7 mouse cellular contexts compared by ENCODE assay signal in genomic region chr6:31217060-31217541, GRCm38 (mm10).
DNase-seq lines count a peak whose midpoint lies in the region; ATAC-seq and TF ChIP-seq lines count a peak whose summit lies in the region.

No protein-coding gene starts in this region.

- no peak overlapping the region for H3K27ac ChIP-seq in ES-E14 (ENCODE audit: insufficient read depth, low read depth, low read length, poor library complexity, severe bottlenecking)
- H3K27ac ChIP-seq in embryonic facial prominence, embryonic 12.5 days, result no peak overlapping the region
- H3K27ac ChIP-seq in macrophage, result peak overlapping the region; percentile 91
- peak overlapping the region; percentile 80 for H3K27ac ChIP-seq in testis, adult 2 months (ENCODE audit: control insufficient read depth, insufficient read depth, low read depth, low read length)

- in situ Hi-C loops in ES-E14 (cut with MboI; ENCODE audit: low sequenced_read_pairs in 2 of 2, unreplicated experiment in 2 of 2), result no loop called here

- WGBS in embryonic facial prominence, embryonic 12.5 days, result under 1% methylated on average over 20 of the region's 20 CpGs
- under 1% methylated on average over 18 of the region's 20 CpGs for WGBS in macrophage (ENCODE audit: missing documents)

- H3K36me3 ChIP-seq in ES-E14 (ENCODE audit: control insufficient read depth, insufficient read depth, low read length, poor library complexity, severe bottlenecking), result no peaks in the 10 kb centered on the region
- no peaks in the 10 kb centered on the region for H3K36me3 ChIP-seq in embryonic facial prominence, embryonic 12.5 days
- H3K36me3 ChIP-seq in macrophage (ENCODE audit: inconsistent target), result no peaks in the 10 kb centered on the region
- H3K36me3 ChIP-seq in testis, adult 2 months (ENCODE audit: control insufficient read depth, insufficient read depth, low read length), result no peaks in the 10 kb centered on the region; the same call in 1 of the 2 replicates

- H3K4me1 ChIP-seq in ES-E14 (ENCODE audit: control insufficient read depth in 2 of 2, insufficient read depth in 2 of 2, low read length in 2 of 2, poor library complexity in 1 of 2), result peaks cover 4 to 9% of the 10 kb centered on the region in 2 experiments; a peak in 1 of 4 replicates
- H3K4me1 ChIP-seq in embryonic facial prominence, embryonic 12.5 days, result peaks cover 27% of the 10 kb centered on the region
- H3K4me1 ChIP-seq in testis, adult 2 months (ENCODE audit: control insufficient read depth, insufficient read depth, low read length), result peaks cover 20% of the 10 kb centered on the region

- H3K9ac ChIP-seq in ES-E14 (ENCODE audit: insufficient read depth, low read depth, low read length, poor library complexity, severe bottlenecking), result peak overlapping the region; percentile 32; the same call in 1 of the 2 replicates
- H3K9ac ChIP-seq in embryonic facial prominence, embryonic 12.5 days, result peak overlapping the region; percentile 24; the same call in 1 of the 2 replicates

- H3K79me2 ChIP-seq in macrophage (ENCODE audit: inconsistent target), result peaks cover 65% of the 10 kb centered on the region

- H3K9me3 ChIP-seq in ES-E14 (ENCODE audit: control insufficient read depth, insufficient read depth, low read depth, low read length), result no peaks in the 10 kb centered on the region
- no peaks in the 10 kb centered on the region for H3K9me3 ChIP-seq in embryonic facial prominence, embryonic 12.5 days

- H3K4me3 ChIP-seq in ES-E14 (ENCODE audit: insufficient read depth in 1 of 2, low read depth in 1 of 2, low read length in 2 of 2, poor library complexity in 1 of 2, severe bottlenecking in 1 of 2) (peak overlapping the region; percentile 61 to 72), macrophage (ENCODE audit: inconsistent target) (peak overlapping the region; percentile 98)
- H3K4me3 ChIP-seq in embryonic facial prominence, embryonic 12.5 days, result peak overlapping the region; percentile 68
- H3K4me3 ChIP-seq in testis, adult 2 months (ENCODE audit: control insufficient read depth, low read depth, low read length), result peak overlapping the region; percentile 90

- TF ChIP-seq CTCF in testis, adult 2 months (IDR thresholded peaks at IDR 0.05; ENCODE audit: control insufficient read depth, insufficient read depth, insufficient replicate concordance, low read depth, low read length), result no peak

- DNase-seq in ES-E14 (ENCODE audit: low read depth, low spot score), result no peak
- peak; percentile 20 for DNase-seq in heart, postnatal 4 days
- peak; percentile 75 for DNase-seq in layer of hippocampus, adult 9-11 months

- peaks cover 75% of the 10 kb centered on the region for H3K27me3 ChIP-seq in embryonic facial prominence, embryonic 12.5 days
- no peaks in the 10 kb centered on the region; the same call in none of the 2 replicates for H3K27me3 ChIP-seq in testis, adult 2 months (ENCODE audit: control insufficient read depth, insufficient read depth, low read length)

- H3K4me2 ChIP-seq in embryonic facial prominence, embryonic 12.5 days (replicated peaks), result peak overlapping the region; percentile 100

- peak; percentile 0 for ATAC-seq in CD4-positive, CD25-positive, alpha-beta regulatory T cell, adult 4 months
- ATAC-seq in embryonic facial prominence, embryonic 12.5 days (ENCODE audit: insufficient number of reproducible peaks, insufficient read depth, low FRiP score, low TSS enrichment), result no peak

- TF ChIP-seq POLR2A in testis, adult 2 months (IDR thresholded peaks at IDR 0.05; ENCODE audit: control insufficient read depth, low read depth, low read length), result no peak

TF ChIP-seq in ES-E14, 5 proteins besides CTCF, POLR2A, EP300 and RAD21:
- TF ChIP-seq ZNF384 (IDR thresholded peaks at IDR 0.05; ENCODE audit: low read depth, low read length) (no peak), HCFC1 (IDR thresholded peaks at IDR 0.05; ENCODE audit: borderline replicate concordance, insufficient read depth, low read length) (no peak)

Comparison
In these comparisons a context has a peak if more than half of its experiments do, and no peak if none do; other contexts are left out.
1. H3K27ac ChIP-seq: peak in macrophage (single experiment) and testis, adult 2 months (single experiment); none in ES-E14 (single experiment) and embryonic facial prominence, embryonic 12.5 days (single experiment).
2. Peak in every context shown above with its lines, with median percentiles within 50 percentile points of each other: H3K4me3 ChIP-seq.